8 mouse cellular contexts compared by ENCODE assay signal in genomic region chr12:108766316-108766715, GRCm38 (mm10). TPM values are rescaled to one million over a fixed set of nuclear protein-coding genes. Genes with fewer than 3 reads are reported as not detected.
DNase-seq lines count a peak whose midpoint lies in the region; ATAC-seq and TF ChIP-seq lines count a peak whose summit lies in the region.

No protein-coding gene starts in this region.

- no peaks in the 10 kb centered on the region for H3K9me3 ChIP-seq in embryonic facial prominence, embryonic 13.5 days
- H3K9me3 ChIP-seq in hindbrain, embryonic 16.5 days (ENCODE audit: control insufficient read depth, low read length): no peaks in the 10 kb centered on the region

- H3K27ac ChIP-seq in embryonic facial prominence, embryonic 13.5 days: peak overlapping the region; percentile 80
- H3K27ac ChIP-seq in hindbrain, embryonic 16.5 days (ENCODE audit: low read depth, low read length): peak overlapping the region; percentile 68

- no peaks in the 10 kb centered on the region for H3K27me3 ChIP-seq in embryonic facial prominence, embryonic 13.5 days
- H3K27me3 ChIP-seq in hindbrain, embryonic 16.5 days (replicated peaks; ENCODE audit: control insufficient read depth, insufficient read depth, low read length): no peaks in the 10 kb centered on the region

- H3K9ac ChIP-seq in embryonic facial prominence, embryonic 13.5 days: peak overlapping the region; percentile 64
- H3K9ac ChIP-seq in hindbrain, embryonic 16.5 days (ENCODE audit: low read depth, low read length): peak overlapping the region; percentile 57

- DNase-seq in lung, adult 2 months: no peak
- no peak for DNase-seq in lung, postnatal 25 days (ENCODE audit: low spot score)
- DNase-seq in urinary bladder, postnatal 10 days (ENCODE audit: low spot score): no peak
- no peak for DNase-seq in T-cell, adult 2 months (ENCODE audit: low spot score)
- DNase-seq in frontal cortex, postnatal 25 days (ENCODE audit: low spot score in 2 of 2): no peak

- H3K36me3 ChIP-seq in embryonic facial prominence, embryonic 13.5 days: peaks cover 5% of the 10 kb centered on the region; the same call in 1 of the 2 replicates
- no peaks in the 10 kb centered on the region for H3K36me3 ChIP-seq in hindbrain, embryonic 16.5 days (ENCODE audit: control insufficient read depth, insufficient read depth, low read length)

- H3K4me2 ChIP-seq in embryonic facial prominence, embryonic 13.5 days: peak overlapping the region; percentile 61
- peak overlapping the region; percentile 42 for H3K4me2 ChIP-seq in hindbrain, embryonic 16.5 days (ENCODE audit: low read length)

- peak overlapping the region; percentile 62 for H3K4me3 ChIP-seq in lung, adult 2 months (replicated peaks; ENCODE audit: extremely low read depth, low read depth, low read length)
- peak overlapping the region; percentile 35 for H3K4me3 ChIP-seq in embryonic facial prominence, embryonic 13.5 days
- no peak overlapping the region; the same call in 1 of the 2 replicates for H3K4me3 ChIP-seq in hindbrain, embryonic 16.5 days (ENCODE audit: low read length)

- no peak for ATAC-seq in embryonic facial prominence, embryonic 13.5 days (ENCODE audit: insufficient number of reproducible peaks, insufficient read depth, low FRiP score, low TSS enrichment, low read depth)
- ATAC-seq in hindbrain, embryonic 16.5 days: peak; percentile 18; the same call in 1 of the 2 replicates
- ATAC-seq in megakaryocyte, adult 5-6 weeks (ENCODE audit: poor library complexity, severe bottlenecking): peak; percentile 38

- TF ChIP-seq CTCF in lung, adult 2 months (IDR thresholded peaks at IDR 0.05; ENCODE audit: insufficient read depth, low read length): no peak

- no peak for TF ChIP-seq POLR2A in lung, adult 2 months (IDR thresholded peaks at IDR 0.05; ENCODE audit: borderline replicate concordance, extremely low read depth, low read depth, low read length)

- WGBS in lung, adult 2 months: 13% methylated on average over 10 of the region's 10 CpGs
- 57% methylated on average over 10 of the region's 10 CpGs for WGBS in embryonic facial prominence, embryonic 13.5 days
- 63% methylated on average over 10 of the region's 10 CpGs for WGBS in hindbrain, embryonic 16.5 days

- peaks cover 7% of the 10 kb centered on the region for H3K4me1 ChIP-seq in lung, adult 2 months (ENCODE audit: control insufficient read depth, insufficient read depth, low read length)
- peaks cover 20% of the 10 kb centered on the region for H3K4me1 ChIP-seq in embryonic facial prominence, embryonic 13.5 days
- H3K4me1 ChIP-seq in hindbrain, embryonic 16.5 days (ENCODE audit: control insufficient read depth, insufficient read depth, low read depth, low read length): peaks cover 13% of the 10 kb centered on the region

RNA-seq across cellular contexts. Expression of gene Yy1, which starts 26.5 kb away (rescaled TPM):
- polyA plus RNA-seq in lung, adult 2 months (2012; rRNA removed): 19.3 and 22.0 TPM in 2 replicates
- 18.6 and 21.3 TPM in 2 replicates for polyA plus RNA-seq in embryonic facial prominence, embryonic 13.5 days (2015; fragmentation: Nextera tagmentation; extraction: Ambion mirVana)
- polyA plus RNA-seq in hindbrain, embryonic 16.5 days (2015; fragmentation: Nextera tagmentation; extraction: Ambion mirVana): 9.7 and 9.8 TPM in 2 replicates
- total RNA-seq in megakaryocyte, adult 5-6 weeks (2015): 67.2 and 70.7 TPM in 2 replicates
- total RNA-seq in megakaryocyte, adult 5-6 weeks (2017): 40.3 and 50.5 TPM in 2 replicates
